Mouse (Mus musculus) CD4-positive helper T cell, adult 2 months (primary cell): ENCODE data around the gene Mpp3.
"Not testable (repeated sequence)": the region's sequence is repeated elsewhere in the genome, so short reads cannot be mapped to it uniquely, and the experiment has no call there.

ENCODE experiments used
- DNase-seq: peaks from one replicate; pipeline ENCODE4 v3.0.0-alpha.2; 2012; ENCODE audit warnings: low read depth, missing footprints, low spot score

Gene Mpp3

DNA sequence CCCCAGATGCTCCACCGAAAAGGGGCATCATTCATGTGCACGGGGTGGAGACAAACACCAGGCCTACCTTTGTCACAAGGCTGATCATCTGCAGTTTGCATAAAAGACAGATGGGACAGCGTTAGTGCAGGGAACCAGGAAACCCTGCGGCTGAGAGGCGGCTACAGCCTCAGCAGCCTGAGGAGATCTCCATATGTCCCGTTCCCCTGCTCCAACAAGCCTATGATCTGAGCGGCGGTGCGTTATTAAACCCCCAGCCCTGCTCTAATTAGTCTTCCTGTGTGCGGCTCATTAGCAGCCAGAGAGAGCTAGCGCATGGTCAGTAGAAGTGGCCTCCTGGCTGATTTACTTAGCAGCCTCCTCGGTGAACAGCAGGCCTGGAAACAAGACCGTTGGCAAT is 18.1 kb downstream of the Mpp3 start:
- DNase-seq = no peak

DNA sequence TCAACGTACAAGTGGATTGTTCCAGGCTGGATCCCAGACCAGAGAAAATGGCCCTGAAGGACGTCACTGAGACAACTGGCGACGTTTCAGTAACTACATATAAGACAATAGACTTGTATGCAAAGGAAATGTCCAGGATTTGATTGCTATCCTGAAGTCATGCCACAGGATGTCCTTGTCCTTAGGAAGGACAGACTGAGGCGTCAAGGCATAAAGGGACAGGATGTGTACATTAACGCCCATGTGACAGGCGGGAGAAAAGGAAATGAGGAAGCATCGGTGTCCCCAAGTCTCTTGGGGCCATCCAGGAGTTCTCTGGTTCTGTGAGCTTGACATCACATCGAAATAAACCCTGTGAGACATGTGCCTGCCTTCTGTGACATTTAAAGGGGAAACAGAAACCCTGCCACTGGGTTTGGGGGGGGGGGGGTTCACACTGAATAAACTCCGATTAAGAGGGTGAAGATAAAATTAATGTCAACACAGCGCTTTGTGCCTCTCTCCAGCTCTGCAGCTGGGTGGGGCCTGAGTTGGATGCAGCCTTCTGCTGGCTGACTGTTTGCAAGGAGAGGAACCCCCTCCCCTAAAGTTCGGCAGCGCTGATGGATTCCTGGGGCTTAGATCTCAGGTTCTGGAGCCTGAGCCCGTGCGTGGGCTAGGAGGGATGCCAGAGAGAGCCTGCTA is 19.2 kb downstream of the Mpp3 start:
- DNase-seq = no peak

DNA sequence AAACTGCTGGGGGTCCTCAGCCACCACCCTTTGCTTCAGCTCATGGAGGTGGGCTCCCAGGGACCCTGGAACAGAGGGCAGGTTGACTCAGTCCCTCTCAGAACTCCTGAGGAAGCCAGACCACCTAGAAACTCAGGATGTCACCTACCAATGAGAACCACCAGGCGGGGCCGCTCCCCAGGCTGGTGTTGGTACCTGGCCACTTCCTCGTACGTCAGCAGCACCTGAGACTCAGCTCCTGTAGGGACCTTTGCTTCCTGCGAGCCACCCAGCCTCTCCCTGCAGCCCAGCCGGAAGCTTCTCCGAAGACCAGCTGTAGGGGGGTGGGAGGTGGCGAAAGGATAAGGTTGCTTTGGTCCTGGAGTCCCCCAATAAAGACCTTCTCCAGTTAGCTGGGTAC is 19.9 kb downstream of the Mpp3 start:
- DNase-seq = no peak

DNA sequence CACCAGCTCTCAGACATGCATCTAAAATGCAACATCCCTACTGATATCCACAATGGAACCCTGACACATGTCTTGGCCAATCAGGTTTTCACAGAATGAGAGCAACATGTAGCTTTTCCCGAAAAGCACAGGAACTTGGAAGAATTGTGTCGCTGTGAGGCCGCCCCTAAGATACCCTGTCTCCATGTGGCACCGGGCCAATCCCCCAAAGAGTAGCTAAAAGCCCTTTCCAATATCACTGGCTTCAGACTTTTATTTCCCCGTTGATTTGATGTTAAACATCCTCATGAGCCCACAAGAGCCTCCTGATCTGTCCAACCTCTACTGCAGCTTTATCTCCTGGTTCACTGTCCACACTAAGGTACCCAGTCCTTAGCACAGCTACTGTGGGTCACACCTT is 21.6 kb downstream of the Mpp3 start:
- DNase-seq = no peak

DNA sequence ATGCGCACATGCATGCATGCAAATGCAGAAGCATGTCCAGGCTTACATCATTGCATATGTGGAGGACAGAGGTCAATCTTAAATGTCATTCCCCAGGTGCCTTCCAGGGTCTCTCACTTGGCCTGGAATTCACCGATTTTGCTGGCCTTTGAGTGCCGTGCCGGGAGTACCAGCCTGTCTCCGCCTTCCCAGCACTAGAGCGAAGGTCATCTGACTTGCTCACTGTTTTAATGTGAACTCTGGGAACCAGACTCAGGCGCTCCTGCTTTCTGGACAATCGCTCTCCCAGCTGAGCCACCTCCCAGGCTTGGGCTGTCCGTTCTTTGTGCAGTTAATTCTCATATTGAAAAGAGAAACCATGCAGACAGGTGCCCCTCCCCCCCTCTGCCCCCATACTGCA is 22.0 kb downstream of the Mpp3 start:
- DNase-seq = no peak

DNA sequence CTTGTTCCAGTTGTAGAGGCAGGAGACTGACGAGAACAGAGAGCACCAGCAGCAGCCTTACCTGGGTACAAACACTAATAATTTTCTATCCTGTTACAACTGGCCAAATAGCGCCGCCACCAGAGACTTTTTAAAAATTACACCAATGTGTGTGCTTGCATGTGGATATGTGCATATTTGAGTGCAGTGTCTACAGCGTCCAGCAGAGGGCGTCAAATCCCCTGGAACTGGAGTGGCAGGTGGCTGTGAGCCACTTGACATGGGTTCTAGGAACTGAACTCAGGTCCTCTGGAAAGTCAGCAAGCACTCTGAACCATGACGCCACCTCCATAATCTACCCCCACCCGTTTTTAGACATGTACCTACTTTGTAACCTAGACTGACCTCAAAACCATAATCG is 24.0 kb downstream of the Mpp3 start:
- DNase-seq = no peak

DNA sequence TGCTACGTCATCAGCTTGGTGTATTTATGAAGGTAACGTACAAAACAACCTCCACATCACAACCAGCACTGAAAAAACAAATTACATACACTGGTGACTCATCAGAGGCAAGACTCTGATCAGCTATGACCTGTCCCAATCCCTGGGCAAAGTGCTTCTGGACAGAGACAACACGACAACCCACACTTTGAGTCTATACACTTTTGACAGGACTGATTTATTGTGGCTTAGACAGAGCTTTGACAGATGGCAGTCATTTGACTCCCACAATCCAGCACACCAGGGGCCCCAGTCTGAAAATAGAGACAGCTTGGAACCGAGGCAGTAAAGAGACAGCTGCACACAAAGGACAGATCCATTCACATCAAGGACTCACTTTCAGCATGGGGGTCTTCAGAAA is 28.8 kb downstream of the Mpp3 start:
- no peak for DNase-seq

DNA sequence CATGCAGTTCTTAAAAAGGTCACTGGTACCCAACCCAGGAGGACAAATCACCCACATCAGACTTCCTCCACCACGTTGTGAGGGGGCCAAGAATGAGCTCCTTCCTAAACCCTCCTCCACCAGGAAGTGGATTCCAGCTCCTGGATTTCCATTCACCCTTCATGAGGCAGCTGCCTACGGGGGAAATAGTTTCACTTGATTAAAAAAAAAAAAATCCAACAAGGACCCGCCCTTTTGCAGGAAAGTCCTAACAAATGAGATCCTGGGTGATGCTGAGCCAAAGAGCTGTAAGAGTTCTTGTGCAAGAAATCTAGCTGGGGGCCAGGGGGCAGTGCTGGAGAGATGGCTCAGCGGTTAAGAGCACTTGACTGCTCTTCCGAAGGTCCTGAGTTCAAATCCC is 30.0 kb downstream of the Mpp3 start:
- no peak for DNase-seq

DNA sequence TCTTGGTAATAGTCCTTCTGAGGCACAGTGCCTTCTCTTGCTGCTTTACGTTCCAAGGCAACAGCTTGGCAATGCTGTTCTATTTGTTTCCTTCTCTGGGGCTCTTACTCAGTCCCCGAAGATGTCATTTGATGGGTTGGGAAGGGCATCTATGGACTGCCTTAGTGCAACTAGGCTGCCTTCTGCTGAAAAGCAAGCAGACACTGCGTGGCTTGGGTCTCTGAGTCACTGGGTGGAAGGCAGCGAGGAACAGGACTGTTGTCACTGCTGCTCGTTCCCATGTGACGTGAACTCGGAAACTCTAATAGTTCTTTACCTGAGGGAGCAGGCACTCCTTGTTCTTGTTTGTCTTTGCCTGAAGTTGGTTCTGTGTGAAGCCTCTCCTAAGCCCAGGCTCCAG is 32.3 kb downstream of the Mpp3 start:
- DNase-seq = no peak

DNA sequence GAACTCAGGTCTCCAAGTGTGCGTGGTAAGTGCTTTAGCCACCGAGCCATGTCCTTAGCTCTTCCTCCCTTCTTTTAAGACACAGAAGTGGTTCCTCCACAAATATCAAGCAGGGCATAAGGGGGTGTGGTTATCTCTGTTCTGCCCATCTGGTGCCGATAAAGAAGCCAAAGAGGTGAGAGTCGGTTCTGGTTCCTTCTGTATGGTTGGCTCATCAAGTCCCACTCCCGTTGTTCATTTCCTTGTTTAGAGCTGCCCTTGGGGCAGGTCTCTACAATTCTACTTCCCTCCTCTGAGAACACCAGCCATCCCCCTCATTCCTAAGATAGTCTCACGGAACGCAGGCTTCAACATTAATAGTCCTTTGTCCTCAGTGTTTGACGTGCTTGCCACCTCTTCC is 34.2 kb downstream of the Mpp3 start:
- DNase-seq = no peak

DNA sequence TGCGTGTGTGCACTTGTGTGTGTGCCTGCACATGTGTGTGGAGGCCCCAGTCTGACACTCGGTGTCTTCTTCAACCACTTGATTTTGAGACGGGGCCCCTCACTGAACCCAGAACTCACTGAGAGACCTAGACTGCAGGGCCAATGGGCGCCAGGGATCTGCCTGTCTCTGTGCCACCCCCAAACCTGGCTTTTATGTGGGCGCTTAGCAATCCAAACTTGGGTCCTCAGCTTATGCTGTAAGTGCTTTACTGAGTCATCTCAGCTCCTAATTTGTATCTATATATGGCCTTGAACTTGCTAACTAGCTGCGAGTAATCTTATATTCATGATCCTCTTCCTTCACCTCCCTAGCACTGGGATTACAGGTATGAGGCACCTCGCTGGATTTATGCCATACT is 35.9 kb downstream of the Mpp3 start:
- no peak for DNase-seq

DNA sequence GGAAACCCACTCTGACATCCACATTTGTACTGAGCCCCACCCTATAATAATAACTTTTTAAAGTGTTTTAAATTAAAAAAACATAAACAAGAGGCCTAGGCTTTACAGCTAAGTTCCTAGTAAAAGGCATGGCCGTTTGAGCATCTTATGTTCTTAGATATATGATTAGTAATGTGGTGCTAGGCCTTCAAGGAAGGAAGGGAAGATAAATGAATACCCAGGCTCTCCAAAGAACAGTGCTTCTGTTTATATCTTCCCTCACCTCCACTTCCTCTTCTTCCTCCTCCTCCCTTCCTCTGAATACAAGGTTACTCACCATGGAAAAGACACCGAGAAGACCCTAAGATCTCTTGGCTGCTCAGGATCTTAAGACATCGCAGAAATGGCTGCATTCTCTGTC is 36.4 kb downstream of the Mpp3 start:
- no peak for DNase-seq

DNA sequence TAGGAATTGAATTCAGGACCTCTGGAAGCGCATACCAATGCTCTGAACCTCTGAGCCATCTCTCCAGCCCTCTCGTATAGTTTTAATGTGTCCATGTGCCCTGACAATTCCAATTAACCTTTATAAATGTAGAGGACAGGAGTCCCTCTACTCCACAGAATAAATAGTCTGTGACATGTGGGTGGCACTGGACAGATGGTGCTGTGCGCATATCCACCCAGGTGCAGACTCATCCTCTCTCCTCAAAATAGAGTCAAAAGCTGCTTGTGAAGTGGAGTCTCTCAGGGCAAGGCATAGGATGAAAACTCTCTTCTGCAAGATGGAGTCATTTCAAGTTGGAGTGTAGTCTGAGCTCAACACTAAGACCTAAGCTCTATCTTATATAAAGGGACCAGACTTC is 38.0 kb downstream of the Mpp3 start:
- no peak for DNase-seq

DNA sequence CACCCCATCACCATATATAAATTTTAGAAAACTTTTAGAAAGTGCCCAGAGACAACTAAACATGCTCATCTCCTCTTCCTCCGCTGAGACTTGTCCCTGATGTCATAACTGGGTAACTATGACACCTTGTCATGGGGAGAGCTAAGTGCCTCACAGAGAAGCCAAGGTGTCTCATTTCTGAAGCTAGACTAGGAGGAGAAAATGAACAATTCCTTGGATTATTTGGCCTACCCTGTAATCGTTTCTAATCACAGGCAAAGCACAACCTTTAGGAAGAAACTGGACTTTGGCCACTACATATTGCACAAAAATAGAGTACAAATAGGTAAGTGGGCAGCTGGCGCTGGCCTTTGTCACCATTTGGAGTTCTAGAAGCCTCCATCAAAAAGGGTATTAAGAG is 41.3 kb downstream of the Mpp3 start, which contains the start of gene Dusp3:
Gene Dusp3, minus strand, starts transcription at position 101 of the 400 bp plus-strand sequence.
- DNase-seq = no peak

DNA sequence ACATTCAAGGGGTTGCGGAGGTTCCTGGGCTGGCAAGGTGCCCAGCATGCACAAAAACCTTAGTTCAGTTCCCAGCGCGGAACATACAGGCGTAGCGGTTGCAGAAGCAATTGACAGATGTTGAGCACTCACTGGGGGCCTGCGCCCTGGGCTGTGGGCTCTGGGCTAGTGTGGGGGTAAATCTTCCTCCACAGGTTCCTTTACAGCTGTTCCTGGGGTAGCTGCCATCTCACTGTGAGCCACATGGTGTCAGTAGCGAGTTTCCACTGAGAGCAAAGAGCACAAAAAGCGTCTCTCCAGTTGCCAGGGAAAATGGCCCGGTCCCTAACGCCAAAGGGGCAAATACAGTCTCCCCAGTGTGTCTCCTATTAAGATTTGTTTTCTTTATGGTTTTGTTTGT is 42.3 kb downstream of the Mpp3 start:
- peak; percentile 56 for DNase-seq

DNA sequence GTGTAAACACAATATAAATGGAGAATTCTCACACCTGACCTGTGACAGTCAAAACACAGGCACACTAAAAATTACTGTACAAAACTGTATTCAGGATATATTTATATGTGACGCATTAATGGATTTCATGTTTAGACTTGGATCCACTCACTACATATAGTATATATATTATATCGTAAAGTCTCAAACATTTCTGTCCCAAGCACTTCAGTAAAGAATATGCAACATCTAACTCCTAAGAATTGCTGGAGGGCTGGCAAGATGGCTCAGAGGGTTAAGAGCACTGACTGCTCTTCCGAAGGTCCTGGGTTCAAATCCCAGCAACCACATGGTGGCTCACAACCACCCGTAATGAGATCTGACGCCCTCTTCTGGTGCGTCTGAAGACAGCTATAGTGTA is 42.8 kb downstream of the Mpp3 start:
- not testable (repeated sequence) for DNase-seq

DNA sequence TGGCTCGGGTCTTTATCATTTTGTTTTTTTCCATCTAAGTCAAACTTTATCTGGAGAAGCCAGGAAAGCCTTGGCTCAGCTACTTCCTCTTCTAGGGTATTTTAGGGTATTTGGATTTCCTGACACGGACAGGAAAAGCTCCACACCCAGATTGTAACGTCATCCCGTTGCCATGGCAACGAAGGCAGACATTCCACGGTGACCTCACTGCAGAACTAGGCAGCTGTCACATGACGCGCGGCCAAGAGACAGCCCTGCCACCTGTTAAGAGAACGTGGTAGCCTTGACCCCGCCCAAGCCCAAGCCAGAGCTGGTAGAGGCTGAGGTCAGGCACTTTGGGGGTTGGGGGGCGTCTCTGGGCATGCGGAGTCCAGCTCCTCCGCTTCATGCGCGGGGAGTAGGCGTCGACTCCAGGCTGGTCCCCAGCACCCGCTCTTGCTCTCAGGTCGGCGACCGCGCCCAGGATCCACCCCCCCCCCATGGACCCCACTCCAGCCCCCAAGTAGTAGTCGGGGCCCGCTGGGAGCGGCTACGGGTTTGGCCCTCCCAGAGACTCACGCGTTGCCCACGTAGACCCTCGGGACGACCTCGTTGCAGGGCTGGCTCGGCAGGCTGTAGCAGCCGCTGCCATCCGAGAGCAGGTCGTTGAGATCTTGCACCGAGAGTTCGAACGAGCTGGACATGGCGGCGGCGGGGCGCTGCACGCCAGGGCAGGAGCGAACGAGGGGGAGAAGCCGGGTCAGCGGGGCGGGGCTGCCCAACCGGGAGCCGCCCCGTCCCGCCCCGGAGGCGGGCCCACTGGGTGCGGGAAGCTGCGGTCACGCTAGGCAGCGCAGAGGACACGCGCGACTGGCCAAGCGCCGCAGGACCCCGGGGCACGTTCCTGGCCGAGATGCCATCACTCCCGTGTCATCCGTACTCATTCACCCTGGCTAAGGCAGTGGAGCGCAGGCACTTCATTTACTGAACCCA is 43.9 kb downstream of the Mpp3 start, which contains the start of gene Cfap97d1:
Gene Cfap97d1, plus strand, starts transcription at position 226 of the 972 bp plus-strand sequence.
- peak; percentile 82 for DNase-seq

DNA sequence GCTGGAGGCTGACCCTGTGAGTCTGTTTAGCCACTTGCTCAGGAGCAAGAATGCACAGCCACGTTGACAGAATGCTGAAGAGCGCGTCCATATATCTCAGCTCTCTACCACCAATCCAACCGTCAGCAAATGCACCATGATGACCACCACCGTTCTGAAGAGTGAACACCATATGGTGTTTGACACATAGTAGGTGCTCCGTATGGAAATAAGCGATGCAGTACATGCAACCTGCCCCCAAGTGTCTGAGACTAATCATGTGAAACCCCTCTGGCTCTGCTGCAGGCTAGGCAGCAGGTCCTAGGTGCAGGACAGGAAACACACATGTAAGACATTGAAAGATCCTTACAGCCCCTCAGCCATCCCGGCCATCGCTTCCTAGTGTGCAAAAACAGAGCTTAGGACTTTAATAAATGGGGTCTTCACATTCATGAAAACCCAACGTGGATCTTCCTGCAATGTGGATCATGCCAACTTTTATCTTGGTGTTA is 44.8 kb downstream of the Mpp3 start:
- no peak for DNase-seq

DNA sequence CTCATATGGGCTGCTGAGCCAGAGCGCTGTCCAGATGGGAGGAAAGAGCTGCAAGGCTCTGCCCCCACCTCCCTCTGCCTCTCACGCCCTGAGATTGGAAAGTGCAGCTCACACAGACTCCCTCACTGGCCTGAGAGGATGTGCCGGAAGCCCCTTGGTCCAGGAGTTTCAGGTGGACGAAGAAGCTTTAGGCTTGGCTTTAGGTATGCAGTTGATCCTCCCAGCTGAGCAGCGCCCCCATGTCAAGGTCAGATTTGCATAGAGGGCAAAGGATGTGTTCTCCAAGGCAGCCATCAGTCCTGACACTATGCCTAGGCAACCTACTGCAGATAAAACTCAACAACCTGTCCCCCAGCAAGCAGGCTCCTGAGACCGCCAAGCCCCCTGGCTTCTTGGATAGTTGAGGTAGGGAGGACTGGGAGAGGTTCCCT is 45.3 kb downstream of the Mpp3 start:
- no peak for DNase-seq

DNA sequence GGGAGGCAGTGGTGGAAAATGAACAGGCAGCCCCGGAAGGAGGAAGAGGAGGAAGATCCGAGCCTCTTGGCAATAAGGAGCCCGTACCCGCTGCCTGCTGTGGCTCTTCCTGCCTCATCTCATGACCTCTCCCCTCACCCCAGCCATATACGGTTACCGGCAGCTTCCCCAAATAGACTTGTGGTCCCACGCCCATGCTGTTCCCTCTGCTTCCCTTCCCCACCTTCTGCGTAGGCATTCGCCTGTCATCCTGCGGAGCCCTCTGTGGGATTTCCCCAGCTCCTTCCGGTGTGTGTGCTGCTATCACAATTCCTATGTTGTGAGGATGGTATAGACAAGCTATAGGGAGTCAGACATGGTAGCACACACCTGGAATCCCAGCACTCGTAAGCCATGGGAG is 46.4 kb downstream of the Mpp3 start:
- peak; percentile 23 for DNase-seq

DNA sequence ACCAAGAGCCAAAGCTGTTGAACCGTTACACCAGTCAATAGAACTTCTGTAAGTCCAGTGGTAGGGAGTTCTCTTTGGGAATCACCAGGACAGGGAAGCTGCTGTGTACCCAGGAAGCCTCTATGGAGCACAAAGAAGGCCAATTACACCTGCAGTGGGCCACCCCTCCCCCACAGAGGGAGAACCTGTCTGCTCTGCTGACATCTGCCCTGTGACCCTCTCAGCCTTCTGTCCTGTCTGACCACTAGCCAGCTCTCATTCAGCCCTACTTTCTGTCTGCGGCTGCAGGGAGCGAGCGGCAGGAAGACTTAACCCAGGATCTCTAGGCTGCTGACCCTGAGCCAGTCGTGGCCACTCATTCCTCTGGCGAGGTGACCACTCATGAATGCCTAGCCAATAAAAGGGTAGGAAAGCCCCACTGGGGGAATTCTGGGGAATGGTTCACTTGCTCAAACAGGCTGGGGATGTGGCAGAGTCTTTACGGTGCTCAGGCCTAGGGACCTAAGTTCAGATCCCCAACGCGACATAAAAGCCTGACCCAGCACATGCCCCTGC is 47.6 kb downstream of the Mpp3 start:
- no peak for DNase-seq

DNA sequence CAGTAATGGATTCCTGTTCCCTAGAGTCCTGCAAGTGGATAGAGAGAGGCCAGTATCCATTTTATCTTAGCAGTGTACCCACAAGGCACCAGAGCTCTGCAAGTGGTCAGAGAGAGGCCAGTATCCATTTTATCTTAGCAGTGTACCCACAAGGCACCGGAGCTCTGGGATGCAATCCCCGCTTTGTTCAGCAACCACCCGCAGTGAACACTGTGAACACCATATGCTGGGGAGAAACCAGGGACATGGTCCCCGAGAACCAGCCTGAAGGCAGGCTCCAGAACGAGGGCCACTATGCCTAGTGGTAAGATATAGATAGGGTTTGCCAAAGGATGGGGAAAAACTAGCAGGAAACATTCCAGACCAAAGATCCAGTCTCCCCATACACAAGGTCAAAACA is 49.1 kb downstream of the Mpp3 start:
- DNase-seq = no peak
